Mouse (Mus musculus) E14TG2a.4 (cell line): ENCODE data around the gene Gpr3.

Experiments used
- CTCF ChIP-seq: conservative IDR thresholded peaks from 2 replicates; pipeline ENCODE4 v1.5.1; 2014; ENCODE audit warnings: low read length
- NANOG ChIP-seq: IDR thresholded peaks from 2 replicates; pipeline ENCODE4 v1.6.1; 2014; ENCODE audit warnings: borderline replicate concordance, low read length, mixed read lengths

DNA sequence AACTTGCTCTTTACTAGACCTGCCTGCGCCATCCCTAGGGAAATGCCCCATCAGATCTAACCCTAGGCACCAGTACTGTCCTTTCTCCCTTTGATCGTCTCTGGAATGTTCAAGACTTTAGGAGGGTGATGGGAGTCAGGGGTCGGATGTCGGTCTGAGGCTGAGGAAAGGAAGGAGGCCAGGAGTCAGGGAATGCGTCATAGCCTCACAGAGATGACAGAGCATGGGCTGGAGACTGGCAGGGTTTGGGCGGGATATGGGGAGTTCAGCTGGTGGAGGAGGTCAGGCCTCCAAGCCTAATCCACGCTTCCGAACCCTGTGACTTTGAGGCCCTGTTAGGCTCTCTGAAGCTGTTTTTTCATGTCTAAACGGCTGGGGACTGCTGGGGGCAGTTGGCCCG is 1.3 kb upstream of the Gpr3 start:
- TF ChIP-seq CTCF (no peak), NANOG (no peak)
